Mouse (Mus musculus): ENCODE results near the gene Dolpp1.

Dolpp1 gene

GRCm38 (mm10) chr2:30392114-30392576, at the start of gene Dolpp1:
Gene Dolpp1, plus strand, starts transcription at chr2:30392254.
- DNase-seq (ENCODE audit: low read depth in 1 of 2, low spot score in 2 of 2), result peak; percentile 95 to 96

- DNase-seq (ENCODE audit: low read depth in 1 of 2, low spot score in 2 of 2), result no peak
Measured at GRCm38 (mm10) chr2:30342544-30342943, 49.5 kb upstream of the Dolpp1 start.

GRCm38 (mm10) chr2:30343601-30344137, 48.4 kb upstream of the Dolpp1 start:
- DNase-seq (ENCODE audit: low read depth in 1 of 2, low spot score in 2 of 2), result no peak

GRCm38 (mm10) chr2:30345971-30346676, 45.9 kb upstream of the Dolpp1 start:
- no peak for DNase-seq (ENCODE audit: low read depth in 1 of 2, low spot score in 2 of 2)

GRCm38 (mm10) chr2:30349196-30349595, 42.9 kb upstream of the Dolpp1 start:
- DNase-seq (ENCODE audit: low read depth in 1 of 2, low spot score in 2 of 2), result no peak

- no peak for DNase-seq (ENCODE audit: low read depth in 1 of 2, low spot score in 2 of 2)
Measured at GRCm38 (mm10) chr2:30351149-30351548, 40.9 kb upstream of the Dolpp1 start.

- DNase-seq (ENCODE audit: low read depth in 1 of 2, low spot score in 2 of 2), result no peak
Measured at GRCm38 (mm10) chr2:30355861-30356260, 36.2 kb upstream of the Dolpp1 start.

GRCm38 (mm10) chr2:30356266-30356665, 35.8 kb upstream of the Dolpp1 start:
- DNase-seq (ENCODE audit: low read depth in 1 of 2, low spot score in 2 of 2), result no peak

GRCm38 (mm10) chr2:30356906-30357305, 35.1 kb upstream of the Dolpp1 start:
- DNase-seq (ENCODE audit: low read depth in 1 of 2, low spot score in 2 of 2), result no peak

GRCm38 (mm10) chr2:30357552-30358510, 34.2 kb upstream of the Dolpp1 start:
- no peak for DNase-seq (ENCODE audit: low read depth in 1 of 2, low spot score in 2 of 2)

- peak in 1 of 2 experiments; percentile 51 for DNase-seq (ENCODE audit: low read depth in 1 of 2, low spot score in 2 of 2)
Measured at GRCm38 (mm10) chr2:30358533-30359531, 33.2 kb upstream of the Dolpp1 start, which contains the start of gene Sh3glb2. Gene Sh3glb2, minus strand, starts transcription at chr2:30359337.

GRCm38 (mm10) chr2:30360626-30361025, 31.4 kb upstream of the Dolpp1 start:
- no peak for DNase-seq (ENCODE audit: low read depth in 1 of 2, low spot score in 2 of 2)

- no peak for DNase-seq (ENCODE audit: low read depth in 1 of 2, low spot score in 2 of 2)
Measured at GRCm38 (mm10) chr2:30362865-30363264, 29.2 kb upstream of the Dolpp1 start.

- DNase-seq (ENCODE audit: low read depth in 1 of 2, low spot score in 2 of 2), result peak; percentile 97
Measured at GRCm38 (mm10) chr2:30363773-30364650, 28.0 kb upstream of the Dolpp1 start, which contains the start of gene Miga2. Gene Miga2, plus strand, starts transcription at chr2:30364233.

- no peak for DNase-seq (ENCODE audit: low read depth in 1 of 2, low spot score in 2 of 2)
Measured at GRCm38 (mm10) chr2:30365281-30366069, 26.6 kb upstream of the Dolpp1 start.

GRCm38 (mm10) chr2:30366203-30366602, 25.9 kb upstream of the Dolpp1 start:
- no peak for DNase-seq (ENCODE audit: low read depth in 1 of 2, low spot score in 2 of 2)

- DNase-seq (ENCODE audit: low read depth in 1 of 2, low spot score in 2 of 2), result no peak
Measured at GRCm38 (mm10) chr2:30371544-30371943, 20.5 kb upstream of the Dolpp1 start.

- no peak for DNase-seq (ENCODE audit: low read depth in 1 of 2, low spot score in 2 of 2)
Measured at GRCm38 (mm10) chr2:30372726-30373125, 19.3 kb upstream of the Dolpp1 start.
